Mouse (Mus musculus): ENCODE data around the gene Slc27a4.
A peak's percentile ranks its signal among the peaks of the same experiment; 100 is the strongest.

Gene Slc27a4

GRCm38 (mm10) chr2:29820025-29820817 is 17.8 kb downstream of the Slc27a4 start, which contains the start of gene Urm1:
Urm1 (plus strand) TSS chr2:29820075.
- DNase-seq, result peak; percentile 72

DNA sequence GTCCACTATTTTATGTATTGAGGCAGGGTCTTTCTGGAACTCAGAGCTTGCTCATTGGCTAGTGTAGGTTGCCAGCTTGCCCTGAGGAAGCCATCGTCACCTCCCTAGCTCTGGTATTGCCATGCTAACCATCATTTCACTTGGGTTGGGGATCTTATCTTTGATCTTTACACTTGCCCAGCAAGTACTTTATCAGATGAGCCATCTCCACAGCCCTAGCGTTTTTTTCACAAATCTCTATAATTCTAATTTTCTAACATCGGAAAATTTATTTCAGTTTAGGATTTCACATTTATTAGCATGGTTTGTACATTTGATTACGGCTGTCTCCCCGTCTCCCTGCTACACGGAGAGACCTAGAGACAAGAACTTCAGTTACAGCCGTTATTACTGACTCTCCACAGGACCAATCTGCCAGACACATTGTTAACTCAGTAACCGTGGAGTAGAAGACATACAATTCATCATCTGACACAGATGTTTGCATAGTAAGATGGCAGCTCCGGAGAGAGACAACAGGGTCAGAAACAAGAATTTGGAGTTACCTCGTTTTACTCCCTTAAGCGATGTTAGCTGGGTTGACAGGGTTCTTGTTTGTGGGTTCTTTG is 24.0 kb downstream of the Slc27a4 start:
- DNase-seq, result no peak

DNA sequence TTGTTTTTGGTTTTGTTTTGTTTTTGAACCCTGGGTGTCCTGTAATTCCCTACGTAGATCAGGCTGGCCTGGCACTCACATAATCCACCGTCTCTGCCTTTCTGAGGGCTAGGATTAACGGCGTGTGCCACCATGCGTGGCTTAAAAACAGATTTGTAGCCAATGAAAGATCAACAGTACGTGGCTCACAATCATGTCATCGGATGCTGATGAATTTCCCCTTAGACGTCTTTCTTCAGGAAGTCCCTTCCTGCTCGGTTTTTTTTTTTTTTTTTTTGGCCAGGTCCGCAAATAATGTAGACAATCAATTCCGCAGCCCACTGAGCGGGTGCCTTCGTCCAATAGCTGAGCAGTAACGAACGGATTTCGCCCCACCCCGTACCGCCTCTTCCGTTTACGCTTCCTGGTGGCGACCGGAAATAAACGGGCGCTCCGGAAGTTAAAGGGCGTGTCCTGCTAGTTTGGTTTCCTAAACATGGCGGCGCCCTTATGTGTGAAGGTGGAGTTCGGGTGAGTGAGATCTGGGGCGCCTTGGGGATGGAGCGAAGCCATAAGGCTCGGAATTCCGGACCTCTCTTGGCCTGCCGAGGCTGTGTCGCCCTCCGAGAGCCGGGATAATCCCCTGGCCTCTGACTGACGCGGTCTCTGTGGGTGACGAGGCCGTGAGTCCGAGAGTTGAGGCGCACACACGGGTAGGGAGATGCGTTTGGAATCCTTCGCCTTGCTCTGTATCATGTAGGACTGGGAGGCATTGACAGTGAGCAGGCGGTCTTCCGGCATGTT is 24.7 kb downstream of the Slc27a4 start:
- peak; percentile 96 for DNase-seq

DNA sequence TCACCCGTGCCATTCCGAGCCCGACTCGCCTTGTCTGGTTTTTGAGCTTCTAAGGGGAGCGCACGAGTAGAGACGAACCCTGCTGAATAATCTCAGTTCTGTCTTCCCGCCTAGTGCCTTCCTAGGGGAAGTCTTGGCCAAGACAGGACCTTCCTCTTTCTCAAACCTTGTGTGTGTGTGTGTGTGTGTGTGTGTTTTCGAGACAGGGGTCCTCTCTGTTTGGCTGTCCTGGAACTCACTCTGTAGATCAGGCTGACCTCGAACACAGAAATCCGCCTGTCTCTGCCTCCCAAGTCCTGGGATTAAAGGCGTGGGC is 25.2 kb downstream of the Slc27a4 start:
- no peak for DNase-seq

GRCm38 (mm10) chr2:29831106-29831505 is 28.7 kb downstream of the Slc27a4 start:
- no peak for DNase-seq

DNA sequence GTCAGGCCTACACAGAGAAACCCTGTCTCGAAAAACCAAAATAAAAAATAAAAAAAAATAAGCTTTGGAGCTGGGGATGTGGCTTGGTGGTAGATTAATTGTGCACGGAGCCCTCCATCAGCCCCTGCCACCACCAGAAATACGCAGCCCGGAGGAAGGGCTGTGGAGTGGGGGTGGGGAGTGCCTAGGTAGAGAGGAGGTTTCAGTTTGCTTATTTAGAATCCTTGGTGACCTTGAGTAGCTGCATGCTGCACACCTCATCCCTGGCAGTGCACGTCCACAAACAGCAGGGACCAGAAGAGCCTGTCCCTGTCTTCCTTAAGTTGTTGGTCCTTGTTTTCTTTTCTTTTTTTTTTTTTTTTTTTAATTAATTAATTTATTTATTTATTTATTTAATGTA is 31.4 kb downstream of the Slc27a4 start:
- no peak for DNase-seq

DNA sequence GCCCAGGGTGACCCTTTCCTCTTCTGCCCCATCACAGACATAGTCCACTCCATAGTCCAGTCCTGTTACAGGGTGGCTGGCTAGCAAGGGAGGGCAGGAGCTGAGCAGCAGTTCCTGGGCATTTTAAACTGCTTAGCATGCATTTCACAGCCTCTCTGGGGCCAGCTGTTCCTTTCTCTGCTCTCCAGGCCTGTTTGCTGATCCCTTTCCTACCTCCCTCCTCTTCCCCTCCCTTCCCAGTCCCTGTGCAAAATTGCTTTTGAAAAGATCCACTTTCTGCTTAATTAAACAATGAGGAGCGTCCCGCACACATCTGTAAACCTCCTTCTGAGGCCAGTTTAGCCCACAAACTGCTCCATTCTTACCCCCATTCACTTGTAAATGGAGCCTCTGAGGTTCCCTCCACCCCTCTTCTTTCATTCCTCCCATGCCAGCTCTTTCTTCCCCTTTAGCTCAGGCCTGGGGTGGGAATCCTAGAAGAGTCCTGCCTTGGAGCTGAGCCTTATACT is 33.0 kb downstream of the Slc27a4 start:
- DNase-seq, result no peak

DNA sequence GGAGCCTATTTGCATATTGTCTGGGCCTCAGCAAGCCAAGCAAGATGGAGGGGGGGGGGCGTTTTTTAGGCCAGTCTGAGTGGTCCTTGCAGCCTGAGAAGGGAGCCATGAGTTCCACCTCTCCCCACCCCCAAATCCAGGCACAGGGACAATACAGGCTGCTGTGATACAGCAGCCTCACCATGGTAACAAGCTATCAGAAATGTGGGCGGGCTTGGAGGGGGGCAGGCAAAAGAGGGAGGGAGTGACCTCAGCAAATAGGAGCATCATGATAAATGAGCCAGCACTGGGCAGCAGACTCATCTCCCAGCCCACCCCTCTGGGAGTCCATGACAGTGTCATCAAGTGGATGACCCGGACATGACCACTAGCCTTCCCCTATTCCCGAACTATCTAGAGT is 37.0 kb downstream of the Slc27a4 start:
- DNase-seq, result no peak

GRCm38 (mm10) chr2:29843231-29844105 is 41.0 kb downstream of the Slc27a4 start:
- no peak for DNase-seq

DNA sequence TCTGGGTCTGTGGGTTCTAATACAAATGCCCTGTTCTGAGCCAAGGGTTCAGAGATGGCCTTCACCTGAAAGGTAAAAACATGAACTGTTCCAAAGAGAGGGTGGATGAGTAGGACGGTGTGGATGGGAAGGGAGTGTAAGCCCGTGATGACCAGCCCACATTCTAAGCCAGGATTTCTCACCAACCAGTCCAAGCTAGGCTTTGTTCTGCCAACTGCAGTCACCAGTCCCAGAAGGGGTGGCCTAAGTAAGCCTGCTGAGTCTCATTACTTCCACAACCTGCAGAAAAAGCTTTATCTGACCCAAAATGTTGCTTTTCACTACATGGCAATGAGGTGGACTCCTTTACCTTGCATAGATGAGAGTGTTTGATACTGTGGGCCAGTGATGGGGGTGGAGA is 41.7 kb downstream of the Slc27a4 start:
- DNase-seq, result no peak

GRCm38 (mm10) chr2:29844661-29845060 is 42.2 kb downstream of the Slc27a4 start:
- DNase-seq, result no peak

- no peak for DNase-seq
These were observed 43.2 kb downstream of the Slc27a4 start for GRCm38 (mm10) chr2:29845636-29846035.

- DNase-seq, result no peak
These were observed 43.8 kb downstream of the Slc27a4 start for GRCm38 (mm10) chr2:29846061-29846853.

- DNase-seq, result no peak
These were observed 44.5 kb downstream of the Slc27a4 start for GRCm38 (mm10) chr2:29846911-29847310.

DNA sequence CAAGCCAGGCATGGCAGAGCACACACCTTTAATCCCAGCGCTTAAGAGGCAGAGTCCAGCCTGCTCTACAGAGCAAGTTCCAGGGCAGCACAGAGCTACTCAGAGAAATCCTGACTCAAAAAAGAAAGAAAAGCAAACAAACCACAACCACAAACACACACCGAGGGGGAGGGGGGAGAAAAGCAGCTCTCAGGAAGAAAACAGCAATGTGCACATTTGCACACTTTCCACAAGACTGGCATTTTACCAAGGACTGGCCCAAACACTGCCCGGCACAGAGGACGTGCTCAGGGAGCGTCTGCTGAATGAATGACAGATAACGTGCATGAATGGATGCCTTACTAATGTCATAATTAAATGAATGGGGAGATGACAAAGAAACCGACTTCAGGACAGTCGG is 46.6 kb downstream of the Slc27a4 start:
- no peak for DNase-seq

GRCm38 (mm10) chr2:29849841-29850480 is 47.5 kb downstream of the Slc27a4 start:
- DNase-seq, result no peak

GRCm38 (mm10) chr2:29852957-29853485 is 50.6 kb downstream of the Slc27a4 start:
- DNase-seq, result no peak

DNA sequence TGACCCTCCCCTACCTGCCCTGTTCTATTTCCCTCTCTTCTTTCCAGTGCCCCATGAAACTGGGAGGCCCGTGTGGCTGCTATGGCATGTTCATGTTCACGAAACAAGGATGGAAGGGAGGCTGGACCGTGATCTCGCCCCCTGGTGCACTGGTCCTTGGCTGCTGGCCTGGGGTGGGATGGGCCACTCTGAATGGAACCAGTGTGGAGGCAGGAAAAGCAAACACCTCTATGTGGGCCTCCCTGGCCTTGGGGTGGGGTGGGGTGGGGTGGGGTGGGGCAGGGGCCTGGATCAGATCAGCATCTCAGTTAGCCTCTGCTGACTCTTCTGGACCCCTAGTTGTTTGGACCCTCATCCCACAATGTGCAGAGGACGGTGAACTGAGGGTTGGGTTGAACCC is 51.3 kb downstream of the Slc27a4 start:
- no peak for DNase-seq

- no peak for DNase-seq
These were observed 53.3 kb downstream of the Slc27a4 start for GRCm38 (mm10) chr2:29855585-29856210.

DNA sequence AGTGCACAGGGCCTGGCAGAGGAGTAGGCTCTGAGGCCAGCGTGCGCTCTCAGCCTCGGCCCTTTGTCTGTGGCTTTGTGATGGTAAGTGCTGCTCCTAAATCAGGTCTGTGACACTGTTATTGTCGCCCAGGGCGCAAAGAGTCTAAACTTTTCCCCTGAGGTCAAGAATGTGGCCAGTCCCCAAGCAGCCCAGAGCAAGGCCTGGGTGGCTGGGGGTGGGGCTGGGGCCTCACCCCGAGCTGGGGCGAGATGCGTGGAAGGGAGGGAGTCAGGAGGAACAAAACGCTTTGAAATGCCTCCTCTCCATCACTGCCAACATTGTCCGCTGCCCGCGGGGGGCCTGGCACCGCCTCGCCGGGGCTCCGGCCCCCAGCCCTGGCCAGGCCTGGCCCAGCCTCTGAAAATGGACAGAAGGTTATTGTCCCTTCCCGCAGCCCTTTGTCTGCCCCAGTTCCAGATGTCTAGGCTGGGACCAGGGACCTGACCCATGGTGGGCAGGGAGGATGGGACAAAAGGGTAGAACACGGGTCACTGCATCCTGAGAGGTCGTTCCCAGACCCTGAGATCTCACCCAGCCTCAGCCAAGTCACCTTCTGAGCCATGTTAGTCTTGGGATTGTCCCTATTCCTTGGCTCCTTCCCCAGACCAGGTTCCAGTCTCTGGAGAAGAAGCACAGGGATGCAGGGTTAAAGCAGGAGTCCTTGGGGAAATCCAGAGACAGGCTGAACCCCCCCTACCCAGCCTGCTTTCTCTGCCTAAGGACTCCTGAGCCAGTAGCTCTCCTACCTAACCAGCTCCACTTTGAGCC is 54.2 kb downstream of the Slc27a4 start:
- no peak for DNase-seq

All from cerebellum, adult 9-10 months (tissue).